Mouse (Mus musculus) testis, adult 2 months (tissue): Measurements from ENCODE around the gene Olfr763. TPM values are rescaled to one million over a fixed set of nuclear protein-coding genes. Genes with fewer than 3 reads are reported as not detected.
"Not testable (repeated sequence)": the region's sequence is repeated elsewhere in the genome, so short reads cannot be mapped to it uniquely, and the experiment has no call there.

ENCODE experiments used
- H3K27ac ChIP-seq: fragments of 200-500 bp; 2 replicates; pipeline ENCODE4 v1.5.1; 2012; ENCODE audit warnings: low read depth, low read length; ENCODE audit not compliant: control insufficient read depth, insufficient read depth
- H3K27me3 ChIP-seq: fragments of 200-500 bp; 2 replicates; pipeline ENCODE4 v1.6.1; 2012; ENCODE audit warnings: mild to moderate bottlenecking, low read length, moderate library complexity; ENCODE audit not compliant: control insufficient read depth, insufficient read depth
- H3K36me3 ChIP-seq: fragments of 200-500 bp; 2 replicates; pipeline ENCODE4 v1.6.1; 2012; ENCODE audit warnings: mild to moderate bottlenecking, low read length; ENCODE audit not compliant: control insufficient read depth, insufficient read depth
- H3K4me1 ChIP-seq: fragments of 200-500 bp; 2 replicates; pipeline ENCODE4 v1.6.1; 2012; ENCODE audit warnings: low read length; ENCODE audit not compliant: control insufficient read depth, insufficient read depth
- H3K4me3 ChIP-seq: fragments of 200-500 bp; 2 replicates; pipeline ENCODE4 v1.5.1; 2012; ENCODE audit warnings: low read depth, mild to moderate bottlenecking, low read length, moderate library complexity, mixed read lengths; ENCODE audit not compliant: control insufficient read depth
- CTCF ChIP-seq: fragments of 200-500 bp; IDR thresholded peaks from 2 replicates; pipeline ENCODE4 v1.5.1; 2012; ENCODE audit warnings: low read depth, mild to moderate bottlenecking, inconsistent platforms, low read length, moderate library complexity; ENCODE audit not compliant: control insufficient read depth, insufficient read depth, insufficient replicate concordance
- POLR2A ChIP-seq: fragments of 200-500 bp; IDR thresholded peaks from 2 replicates; pipeline ENCODE4 v1.6.1; 2012; ENCODE audit warnings: low read depth, mild to moderate bottlenecking, inconsistent platforms, low read length, moderate library complexity; ENCODE audit not compliant: control insufficient read depth
- polyA plus RNA-seq: library from polyadenylated mRNA; depleted of rRNA; stranded (reverse); fragments of >200 nt; gene quantifications from 2 replicates; pipeline ENCODE4 v1.2.3, GENCODE M21; 2012

The Olfr763 gene
- polyA plus RNA-seq, 1 experiment = not detected

GRCm38 (mm10) chr10:128977522-128978114 lies 33.0 kb upstream of the Olfr763 start:
- TF ChIP-seq POLR2A (no peak), CTCF (peak; percentile 46; the same call in 1 of the 2 replicates)
- no peaks in the 10 kb centered on the region for H3K27me3 ChIP-seq
- H3K27ac ChIP-seq = no peak overlapping the region
- H3K36me3 ChIP-seq = no peaks in the 10 kb centered on the region
- no peak overlapping the region for H3K4me3 ChIP-seq
- H3K4me1 ChIP-seq = no peaks in the 10 kb centered on the region

DNA sequence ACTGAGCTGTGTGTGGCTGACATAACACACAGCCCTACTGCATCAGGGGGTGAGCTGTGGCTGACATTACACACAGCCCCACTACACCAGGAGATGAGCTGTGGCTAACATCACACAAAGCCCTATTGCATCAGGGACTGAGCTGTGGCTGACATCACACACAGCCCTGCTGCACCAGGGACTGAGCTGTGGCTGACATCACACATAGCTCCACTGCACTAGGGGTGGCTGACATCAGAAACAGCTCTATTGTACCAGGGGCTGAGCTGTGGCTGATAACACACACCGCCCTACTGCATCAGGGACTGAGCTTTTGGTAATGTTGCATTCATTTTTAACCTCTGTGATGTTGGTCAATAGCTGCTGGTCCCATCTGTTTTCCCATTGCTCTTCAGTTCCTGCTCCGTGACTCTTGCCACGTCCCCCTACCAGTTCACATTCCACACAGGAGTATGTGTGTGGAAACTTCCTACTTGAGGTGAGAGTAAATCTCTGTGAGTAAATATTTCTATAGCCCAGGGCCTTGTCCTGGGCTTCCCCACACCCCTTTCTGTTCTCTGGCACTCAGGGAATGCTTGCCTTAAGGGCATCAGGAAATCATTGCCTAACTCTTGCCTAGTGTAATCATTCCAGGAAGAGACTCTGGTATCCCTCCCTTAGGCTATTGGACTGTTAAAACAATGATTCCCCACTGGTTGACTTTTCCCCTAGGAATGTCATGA lies 29.8 kb upstream of the Olfr763 start:
- Histone ChIP-seq H3K4me3 (no peak overlapping the region), H3K27me3 (no peaks in the 10 kb centered on the region), H3K27ac (peak overlapping the region; percentile 44), H3K4me1 (no peaks in the 10 kb centered on the region), H3K36me3 (no peaks in the 10 kb centered on the region)
- TF ChIP-seq CTCF = no peak
- no peak for TF ChIP-seq POLR2A

GRCm38 (mm10) chr10:128989131-128989530 lies 21.5 kb upstream of the Olfr763 start, which contains the start of gene Olfr9:
TSS of gene Olfr9 (plus strand) at chr10:128989431.
- not testable (repeated sequence) for H3K4me3 ChIP-seq, H3K27me3 ChIP-seq, H3K27ac ChIP-seq, H3K4me1 ChIP-seq, H3K36me3 ChIP-seq

- not testable (repeated sequence) for H3K36me3 ChIP-seq, H3K27ac ChIP-seq, H3K27me3 ChIP-seq, H3K4me1 ChIP-seq, H3K4me3 ChIP-seq
These were observed 20.3 kb upstream of the Olfr763 start for GRCm38 (mm10) chr10:128990129-128990850.

- Histone ChIP-seq H3K4me3 (no peak overlapping the region), H3K36me3 (no peaks in the 10 kb centered on the region), H3K4me1 (no peaks in the 10 kb centered on the region), H3K27me3 (no peaks in the 10 kb centered on the region), H3K27ac (no peak overlapping the region)
- TF ChIP-seq POLR2A = no peak
- TF ChIP-seq CTCF = no peak
These were observed 19.6 kb upstream of the Olfr763 start for GRCm38 (mm10) chr10:128990994-128991393.

DNA sequence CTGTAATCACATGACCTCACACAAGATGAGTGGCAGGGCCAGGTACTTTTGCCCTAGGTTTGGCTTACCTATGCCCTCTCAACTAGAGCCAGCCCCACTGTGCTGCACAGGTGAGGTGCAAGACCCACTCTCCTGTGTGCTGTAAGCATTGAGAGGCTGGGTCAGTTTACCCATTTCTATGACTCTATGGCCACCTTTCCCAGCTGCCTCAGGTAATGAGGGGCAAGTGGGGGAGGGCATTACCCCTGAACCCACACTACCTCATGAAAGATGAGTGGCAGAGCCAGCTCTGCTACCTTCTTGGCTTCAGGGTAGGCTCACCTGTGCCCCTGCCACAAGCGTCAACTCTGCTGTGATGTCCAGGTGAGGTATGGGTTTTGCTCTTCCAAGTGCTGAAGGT lies 14.8 kb upstream of the Olfr763 start:
- Histone ChIP-seq H3K4me3 (no peak overlapping the region), H3K4me1 (no peaks in the 10 kb centered on the region), H3K27me3 (no peaks in the 10 kb centered on the region), H3K36me3 (no peaks in the 10 kb centered on the region), H3K27ac (no peak overlapping the region)
- TF ChIP-seq POLR2A (no peak), CTCF (no peak)

- H3K27me3 ChIP-seq = no peaks in the 10 kb centered on the region
- TF ChIP-seq POLR2A (no peak), CTCF (no peak)
- H3K4me1 ChIP-seq = no peaks in the 10 kb centered on the region
- H3K4me3 ChIP-seq = no peak overlapping the region
- H3K36me3 ChIP-seq = no peaks in the 10 kb centered on the region
- no peak overlapping the region for H3K27ac ChIP-seq
These were observed 14.0 kb upstream of the Olfr763 start for GRCm38 (mm10) chr10:128996523-128997040.
